Mouse (Mus musculus): ENCODE results near the gene Mpped2.

Mpped2 gene

DNA sequence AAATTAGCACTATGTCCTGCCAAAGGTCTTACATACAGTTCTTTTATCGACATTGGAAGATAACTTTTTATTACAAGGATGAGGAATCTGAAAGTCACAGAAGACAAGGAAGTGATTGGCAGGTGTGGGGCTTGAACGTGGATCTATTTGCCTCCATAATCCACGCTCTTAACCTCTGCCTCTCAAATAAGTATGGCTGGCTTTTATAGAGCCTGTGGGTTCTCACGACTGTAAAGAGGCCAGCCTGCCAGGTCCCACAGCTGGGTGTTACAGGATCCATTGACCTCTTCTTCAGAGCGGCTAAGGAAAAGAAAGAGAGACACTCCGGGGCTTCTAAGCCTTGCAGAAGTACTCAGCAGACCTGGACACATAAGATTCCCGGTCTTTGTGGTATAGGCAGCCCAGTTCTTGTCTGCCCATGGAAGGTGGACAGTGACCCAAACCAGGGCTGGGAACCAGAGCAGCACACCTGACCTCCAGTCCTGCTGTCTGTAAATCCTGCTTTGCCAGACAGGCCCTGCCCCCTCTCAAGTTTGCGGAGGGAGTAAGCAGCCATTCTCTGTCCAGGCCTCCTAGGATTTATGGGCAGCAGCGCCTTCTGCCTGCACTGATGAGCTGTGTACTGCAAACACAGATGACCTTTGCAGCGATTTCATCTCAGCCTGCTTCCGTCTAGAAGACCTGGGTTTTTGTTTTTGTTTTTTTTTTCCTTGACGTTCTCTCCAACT, 162.7 kb downstream of the Mpped2 start:
- ATAC-seq (ENCODE audit: low TSS enrichment): no peak

- ATAC-seq (ENCODE audit: low TSS enrichment): no peak
These were observed 163.4 kb downstream of the Mpped2 start for GRCm38 (mm10) chr2:106856361-106856961.

DNA sequence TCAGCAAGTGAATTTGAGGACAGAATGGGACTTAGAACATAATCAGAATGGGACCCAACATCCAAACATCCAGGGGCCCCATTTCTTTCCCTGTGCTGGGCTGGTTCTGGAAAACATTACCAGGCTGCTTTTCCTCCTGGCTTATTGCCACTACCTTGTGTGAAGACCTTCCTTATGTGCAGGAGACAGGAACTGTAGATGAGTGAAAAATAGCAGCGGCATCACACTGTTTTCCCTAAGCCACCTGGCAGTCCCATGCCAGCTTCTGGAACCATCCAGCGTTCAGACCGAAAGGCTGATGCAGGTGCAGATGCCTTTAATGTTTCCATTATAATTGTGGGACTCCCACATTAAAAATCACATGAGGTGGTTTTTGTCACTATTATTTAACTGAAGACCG, 164.2 kb downstream of the Mpped2 start:
- 0 out of 2 replicates have a peak, but pooled peaks have one; percentile 11 for ATAC-seq (ENCODE audit: low TSS enrichment)

GRCm38 (mm10) chr2:106857711-106858110, 164.6 kb downstream of the Mpped2 start:
- no peak for ATAC-seq (ENCODE audit: low TSS enrichment)

GRCm38 (mm10) chr2:106860856-106861679, 168.0 kb downstream of the Mpped2 start:
- no peak for ATAC-seq (ENCODE audit: low TSS enrichment)

DNA sequence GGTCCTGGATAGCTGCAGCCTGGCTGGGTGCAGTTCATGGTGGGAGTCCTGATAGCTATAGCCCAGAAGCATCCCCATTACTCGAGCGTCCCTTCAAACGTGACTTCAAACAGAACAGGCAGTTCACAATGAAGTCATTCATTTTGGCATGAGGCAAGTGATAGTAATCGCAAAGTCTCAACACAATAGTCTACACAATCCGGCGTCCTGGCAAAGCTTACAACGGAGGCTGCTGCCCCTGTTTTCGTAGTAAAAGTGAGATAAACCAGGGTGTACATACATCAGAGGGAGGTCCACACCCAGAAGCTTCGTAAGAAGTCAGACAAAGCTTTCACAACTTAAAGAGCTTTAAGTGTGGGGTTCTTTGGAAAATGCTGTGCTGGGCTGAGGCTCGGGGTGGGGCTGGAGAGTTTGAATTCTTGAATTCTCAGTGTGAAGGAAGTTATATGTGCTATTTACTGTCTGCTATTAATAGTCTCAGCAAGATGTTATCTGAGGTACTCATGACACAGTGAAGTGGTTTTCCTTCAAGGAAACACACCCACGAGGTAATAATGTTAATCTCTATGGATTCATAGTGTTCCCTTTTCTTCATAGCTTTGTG, 170.1 kb downstream of the Mpped2 start:
- peak; percentile 66 for ATAC-seq (ENCODE audit: low TSS enrichment)

GRCm38 (mm10) chr2:106865148-106865786, 172.2 kb downstream of the Mpped2 start:
- no peak for ATAC-seq (ENCODE audit: low TSS enrichment)

- no peak for ATAC-seq (ENCODE audit: low TSS enrichment)
These were observed 173.2 kb downstream of the Mpped2 start for GRCm38 (mm10) chr2:106866303-106866702.

GRCm38 (mm10) chr2:106870886-106871285, 177.8 kb downstream of the Mpped2 start:
- ATAC-seq (ENCODE audit: low TSS enrichment): no peak

DNA sequence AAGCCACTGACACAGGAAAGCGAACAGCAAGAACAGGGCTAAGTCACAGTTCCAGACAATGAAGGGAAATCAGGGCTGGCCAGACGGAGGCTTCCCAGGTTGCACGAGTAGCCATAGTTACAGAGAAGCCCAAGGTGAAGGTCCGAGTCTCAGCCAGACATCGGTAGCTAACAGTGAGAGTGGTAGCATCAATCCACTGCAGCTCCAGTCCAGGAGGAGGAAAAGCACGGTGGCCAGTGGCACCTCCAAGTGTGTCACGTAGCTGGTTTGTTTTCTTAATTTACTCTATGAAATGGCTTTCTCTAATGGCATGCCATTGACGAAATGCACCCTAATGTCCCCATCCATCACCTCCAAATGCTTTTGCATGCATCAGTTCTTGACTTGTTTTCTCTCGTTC, 180.1 kb downstream of the Mpped2 start:
- ATAC-seq (ENCODE audit: low TSS enrichment): no peak

GRCm38 (mm10) chr2:106883390-106883789, 190.3 kb downstream of the Mpped2 start:
- no peak for ATAC-seq (ENCODE audit: low TSS enrichment)

GRCm38 (mm10) chr2:106888174-106888573, 195.1 kb downstream of the Mpped2 start:
- no peak for ATAC-seq (ENCODE audit: low TSS enrichment)

DNA sequence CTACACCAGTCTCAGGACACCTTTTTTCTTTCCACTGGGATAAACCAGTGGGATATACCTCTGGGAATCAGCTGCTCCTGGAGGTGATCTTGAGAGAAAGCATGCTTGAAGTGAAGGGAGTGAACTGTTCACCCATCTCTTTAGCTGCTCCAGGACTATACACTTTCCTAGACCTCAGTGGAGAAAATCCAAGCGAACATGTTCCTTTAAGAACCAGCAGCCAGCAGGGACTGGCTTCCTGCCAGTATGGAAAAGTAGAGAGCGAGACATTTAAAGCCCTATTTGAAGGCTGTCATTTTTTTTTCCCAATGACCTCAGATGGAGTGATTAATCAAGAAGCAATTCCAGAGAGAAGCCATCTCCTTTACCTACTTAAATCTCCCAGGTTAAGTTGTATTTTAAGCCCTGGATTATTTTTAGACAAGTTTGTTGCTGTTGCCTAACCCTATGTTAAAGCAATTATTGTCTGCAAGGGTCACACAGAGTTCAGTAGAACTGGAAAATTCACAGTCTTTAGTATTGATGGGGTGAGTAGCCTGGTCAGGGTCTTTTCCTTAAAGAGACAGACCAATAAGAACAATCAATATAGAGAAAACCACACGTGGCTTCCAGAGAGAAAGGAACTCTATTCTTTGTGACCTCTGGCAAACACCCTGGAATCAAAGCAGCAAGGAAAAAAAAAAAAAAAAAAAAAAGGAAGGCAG, 196.4 kb downstream of the Mpped2 start:
- 0 out of 2 replicates have a peak, but pooled peaks have one; percentile 34 for ATAC-seq (ENCODE audit: low TSS enrichment)

- ATAC-seq (ENCODE audit: low TSS enrichment): no peak
These were observed 200.3 kb downstream of the Mpped2 start for GRCm38 (mm10) chr2:106893376-106893775.

GRCm38 (mm10) chr2:106895326-106896023, 202.4 kb downstream of the Mpped2 start:
- ATAC-seq (ENCODE audit: low TSS enrichment): no peak

DNA sequence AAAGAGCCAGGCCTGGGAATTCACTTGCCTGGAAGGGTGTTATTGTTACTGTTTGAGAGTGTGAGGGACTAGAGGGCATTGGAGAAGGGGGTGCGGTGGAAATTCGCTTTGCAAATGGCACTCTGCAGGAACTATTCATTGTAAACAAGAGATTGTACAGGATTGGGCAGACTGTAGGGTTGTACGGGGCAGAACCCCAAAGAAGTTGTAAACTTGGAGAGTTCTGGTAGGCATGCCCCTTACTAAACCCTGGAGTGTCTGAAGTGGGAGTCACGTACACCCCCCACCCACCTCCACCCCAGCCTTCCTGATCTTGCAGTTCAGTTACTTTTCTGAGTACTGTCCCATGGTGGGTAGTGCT, 202.9 kb downstream of the Mpped2 start:
- ATAC-seq (ENCODE audit: low TSS enrichment): no peak

DNA sequence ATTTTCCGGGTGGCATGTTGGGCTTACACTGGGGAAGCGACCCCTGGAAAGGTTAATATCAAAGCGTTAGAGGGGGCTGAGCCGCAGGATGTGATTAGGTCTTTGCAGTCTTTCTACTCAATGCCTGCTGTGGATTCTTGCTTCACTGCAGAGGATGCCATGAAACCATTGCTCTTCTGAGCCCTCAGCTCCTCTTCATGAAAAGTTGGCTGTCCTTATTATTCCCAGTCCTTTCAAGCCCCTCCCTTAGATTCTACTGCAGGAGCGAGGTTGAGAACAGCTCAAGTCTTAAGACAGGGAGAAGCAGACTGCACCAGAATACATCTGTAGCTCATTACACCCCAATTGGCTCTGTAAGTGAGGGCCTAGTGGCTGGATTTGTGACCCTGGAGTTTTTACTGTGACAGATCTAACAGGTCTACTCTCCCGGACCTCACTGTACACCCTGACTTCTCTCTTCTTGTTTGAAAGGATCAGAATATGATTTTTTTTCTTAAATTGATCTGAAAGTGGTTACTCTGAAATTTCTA, 218.9 kb downstream of the Mpped2 start:
- ATAC-seq (ENCODE audit: low TSS enrichment): no peak
